Mouse (Mus musculus) pancreas, adult 10 weeks (tissue): ENCODE results near the gene Naaladl1. TPM values are rescaled to one million over a fixed set of nuclear protein-coding genes. Genes with fewer than 3 reads are reported as not detected.

ENCODE experiments used
- polyA plus RNA-seq: library from polyadenylated mRNA; stranded (reverse); fragments of 350-450 nt; fragmentation: Illumina TruSeq; extraction: RNeasy Lipid Tissue Mini Kit (QIAGEN cat#74804); gene quantifications from one replicate; pipeline ENCODE4 v1.2.3, GENCODE M21; 2015; ENCODE audit warnings: low read depth, low replicate concordance; ENCODE audit not compliant: insufficient read depth

Gene Naaladl1
- not detected for polyA plus RNA-seq

GRCm38 (mm10) chr19:6105586-6105985, at the start of gene Naaladl1:
Gene Naaladl1 (plus strand): TSS chr19:6105782.

GRCm38 (mm10) chr19:6057313-6058096, 48.1 kb upstream of the Naaladl1 start, which contains the start of the genes Mrpl49 and Fau:
Gene Mrpl49 (minus strand): TSS chr19:6057785.
Gene Fau (plus strand): TSS chr19:6057844.

GRCm38 (mm10) chr19:6061021-6061533, 44.5 kb upstream of the Naaladl1 start, which contains the start of gene Znhit2:
Gene Znhit2 (plus strand): TSS chr19:6061192.

GRCm38 (mm10) chr19:6067724-6068415, 37.7 kb upstream of the Naaladl1 start, which contains the start of gene Tm7sf2:
Gene Tm7sf2 (minus strand): TSS chr19:6068373.

GRCm38 (mm10) chr19:6076564-6077393, 28.8 kb upstream of the Naaladl1 start, which contains the start of gene Vps51:
Gene Vps51 (minus strand): TSS chr19:6077231.

GRCm38 (mm10) chr19:6079983-6080480, 25.6 kb upstream of the Naaladl1 start, which contains the start of gene Tmem262:
Gene Tmem262 (plus strand): TSS chr19:6080033.

GRCm38 (mm10) chr19:6082156-6082555, 23.4 kb upstream of the Naaladl1 start, which contains the start of gene Gm28374:
Gene Gm28374 (minus strand): TSS chr19:6082256.

GRCm38 (mm10) chr19:6084478-6085248, 20.9 kb upstream of the Naaladl1 start, which contains the start of the genes Zfpl1 and Cdca5:
Gene Zfpl1 (minus strand): TSS chr19:6084956.
Gene Cdca5 (plus strand): TSS chr19:6084983.

GRCm38 (mm10) chr19:6094119-6094518, 11.5 kb upstream of the Naaladl1 start, which contains the start of gene AC131692.1:
Gene AC131692.1 (plus strand): TSS chr19:6094419.

GRCm38 (mm10) chr19:6117986-6118676, 12.5 kb downstream of the Naaladl1 start, which contains the start of gene Sac3d1:
Gene Sac3d1 (minus strand): TSS chr19:6118650.

GRCm38 (mm10) chr19:6127760-6128341, 22.3 kb downstream of the Naaladl1 start, which contains the start of gene Snx15:
Gene Snx15 (minus strand): TSS chr19:6128304.

GRCm38 (mm10) chr19:6140678-6141393, 35.3 kb downstream of the Naaladl1 start, which contains the start of gene Batf2:
Gene Batf2 (plus strand): TSS chr19:6140983.

GRCm38 (mm10) chr19:6141394-6141749, 35.8 kb downstream of the Naaladl1 start, which contains the start of gene Arl2:
Gene Arl2 (minus strand): TSS chr19:6141548.

Other genes starting within 250 kb of the Naaladl1 start
- gene Frmd8, start 230.5 kb upstream of the Naaladl1 start, polyA plus RNA-seq: 2.3 TPM
- gene Slc25a45, start 228.0 kb upstream of the Naaladl1 start, polyA plus RNA-seq: 7.3 TPM
- not detected for gene Tigd3, start 211.6 kb upstream of the Naaladl1 start, polyA plus RNA-seq
- 16.6 TPM for gene Dpf2, start 192.8 kb upstream of the Naaladl1 start, polyA plus RNA-seq
- 4.4 TPM for gene Cdc42ep2, start 181.0 kb upstream of the Naaladl1 start, polyA plus RNA-seq
- gene Pola2, start 141.6 kb upstream of the Naaladl1 start, polyA plus RNA-seq: 6.8 TPM
- gene Slc22a20, start 119.6 kb upstream of the Naaladl1 start, polyA plus RNA-seq: not detected
- 5.9 TPM for gene Capn1, start 89.9 kb upstream of the Naaladl1 start, polyA plus RNA-seq
- gene Syvn1, start 59.2 kb upstream of the Naaladl1 start, polyA plus RNA-seq: 76.9 TPM
- 5.0 TPM for gene Mrpl49, start 48.0 kb upstream of the Naaladl1 start, polyA plus RNA-seq
- gene Fau, start 47.9 kb upstream of the Naaladl1 start, polyA plus RNA-seq: 570 TPM
- gene Znhit2, start 44.6 kb upstream of the Naaladl1 start, polyA plus RNA-seq: 7.4 TPM
- gene Tm7sf2, start 37.4 kb upstream of the Naaladl1 start, polyA plus RNA-seq: 14.9 TPM
- 19.7 TPM for gene Vps51, start 28.6 kb upstream of the Naaladl1 start, polyA plus RNA-seq
- not detected for gene Tmem262, start 25.7 kb upstream of the Naaladl1 start, polyA plus RNA-seq
- not detected for gene Gm28374, start 23.5 kb upstream of the Naaladl1 start, polyA plus RNA-seq
- 16.8 TPM for gene Zfpl1, start 20.8 kb upstream of the Naaladl1 start, polyA plus RNA-seq
- gene Cdca5, start 20.8 kb upstream of the Naaladl1 start, polyA plus RNA-seq: not detected
- not detected for gene AC131692.1, start 11.4 kb upstream of the Naaladl1 start, polyA plus RNA-seq
- 3.3 TPM for gene Sac3d1, start 12.9 kb downstream of the Naaladl1 start, polyA plus RNA-seq
- gene Snx15, start 22.5 kb downstream of the Naaladl1 start, polyA plus RNA-seq: 10.1 TPM
- gene Batf2, start 35.2 kb downstream of the Naaladl1 start, polyA plus RNA-seq: 1.2 TPM
- 9.0 TPM for gene Arl2, start 35.8 kb downstream of the Naaladl1 start, polyA plus RNA-seq
- gene Majin, start 78.6 kb downstream of the Naaladl1 start, polyA plus RNA-seq: not detected
- not detected for gene Gpha2, start 120.6 kb downstream of the Naaladl1 start, polyA plus RNA-seq
- 8.9 TPM for gene Ppp2r5b, start 130.1 kb downstream of the Naaladl1 start, polyA plus RNA-seq
- 8.4 TPM for gene Atg2a, start 135.9 kb downstream of the Naaladl1 start, polyA plus RNA-seq
- 9.0 TPM for gene Ehd1, start 170.9 kb downstream of the Naaladl1 start, polyA plus RNA-seq
- 20.5 TPM for gene Cdc42bpg, start 200.7 kb downstream of the Naaladl1 start, polyA plus RNA-seq
- 16.3 TPM for gene Men1, start 229.2 kb downstream of the Naaladl1 start, polyA plus RNA-seq
- 23.5 TPM for gene Map4k2, start 235.4 kb downstream of the Naaladl1 start, polyA plus RNA-seq